Mouse (Mus musculus) thymus, adult 2 months (tissue): ENCODE data around the gene Ces3b. TPM values are rescaled to one million over a fixed set of nuclear protein-coding genes. Genes with fewer than 3 reads are reported as not detected.
"Not testable (repeated sequence)": the region's sequence is repeated elsewhere in the genome, so short reads cannot be mapped to it uniquely, and the experiment has no call there.

Experiments used
- DNase-seq: peaks from one replicate; pipeline ENCODE4 v3.0.0; 2021
- H3K27ac ChIP-seq: fragments of 200-500 bp; 2 replicates; pipeline ENCODE4 v1.5.1; 2012; ENCODE audit warnings: low read length, control low read depth; ENCODE audit not compliant: control insufficient read depth, insufficient read depth
- H3K27me3 ChIP-seq: fragments of 200-500 bp; 2 replicates; pipeline ENCODE4 v1.6.1; 2012; ENCODE audit warnings: mild to moderate bottlenecking, low read length, moderate library complexity, mixed read lengths; ENCODE audit not compliant: control insufficient read depth, insufficient read depth
- H3K36me3 ChIP-seq: fragments of 200-500 bp; 2 replicates; pipeline ENCODE4 v1.6.1; 2012; ENCODE audit warnings: mild to moderate bottlenecking, low read length, moderate library complexity; ENCODE audit not compliant: control insufficient read depth, insufficient read depth
- H3K4me1 ChIP-seq: fragments of 200-500 bp; replicated peaks from 2 replicates; pipeline ENCODE4 v1.6.1; 2012; ENCODE audit warnings: low read length; ENCODE audit not compliant: control insufficient read depth, insufficient read depth
- H3K4me3 ChIP-seq: fragments of 200-500 bp; 2 replicates; pipeline ENCODE4 v1.5.1; 2012; ENCODE audit warnings: mild to moderate bottlenecking, low read length, control low read depth, moderate library complexity; ENCODE audit not compliant: control insufficient read depth, insufficient read depth
- CTCF ChIP-seq: fragments of 200-500 bp; IDR thresholded peaks from 2 replicates; pipeline ENCODE4 v1.5.1; 2012; ENCODE audit warnings: mild to moderate bottlenecking, control low read depth, low read length, moderate library complexity, borderline replicate concordance; ENCODE audit not compliant: control insufficient read depth, poor library complexity, insufficient read depth; ENCODE audit errors: extremely low read depth
- POLR2A ChIP-seq: fragments of 200-500 bp; IDR thresholded peaks from 2 replicates; pipeline ENCODE4 v1.6.1; 2012; ENCODE audit warnings: mild to moderate bottlenecking, low read length, control low read depth, moderate library complexity; ENCODE audit not compliant: control insufficient read depth, poor library complexity, insufficient read depth; ENCODE audit errors: extremely low read depth
- WGBS: fragments of 180-500 bp; shearing (Covaris S2); methylation state at CpG from one replicate; pipeline ENCODE4 v1.1.7; 2018; 5-methylcytosine and 5-hydroxymethylcytosine counted together
- polyA plus RNA-seq: library from polyadenylated mRNA; depleted of rRNA; stranded (reverse); fragments of >200 nt; gene quantifications from 2 replicates; pipeline ENCODE4 v1.2.3, GENCODE M21; 2012

The Ces3b gene
- polyA plus RNA-seq, 1 experiment = 0.07 TPM

DNA sequence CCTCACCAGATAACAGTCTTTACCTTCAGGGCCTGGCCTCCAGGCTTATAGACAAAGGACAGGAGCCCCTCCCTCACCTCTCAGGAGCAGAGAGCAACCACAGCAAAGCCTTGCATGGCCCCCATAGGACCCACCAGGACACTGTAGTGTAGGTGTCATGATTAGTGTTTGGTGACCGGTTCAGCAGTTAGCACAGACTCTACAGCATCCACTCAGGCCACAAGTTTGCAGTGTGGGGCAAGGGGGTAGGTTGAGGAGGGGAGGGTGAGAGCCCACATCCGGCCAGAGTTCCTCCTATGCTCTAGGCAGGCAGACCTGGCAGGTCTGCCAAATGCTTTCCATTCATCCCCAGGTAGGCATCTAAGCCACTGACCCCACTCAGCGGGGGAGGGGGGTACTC lies 10.4 kb downstream of the Ces3b start:
- Histone ChIP-seq H3K4me1 (no peaks in the 10 kb centered on the region), H3K27me3 (no peaks in the 10 kb centered on the region), H3K27ac (no peak overlapping the region), H3K36me3 (no peaks in the 10 kb centered on the region), H3K4me3 (no peak overlapping the region)
- WGBS = 80% methylated on average over 3 of the region's 3 CpGs
- DNase-seq = no peak
- no peak for TF ChIP-seq CTCF
- no peak for TF ChIP-seq POLR2A

DNA sequence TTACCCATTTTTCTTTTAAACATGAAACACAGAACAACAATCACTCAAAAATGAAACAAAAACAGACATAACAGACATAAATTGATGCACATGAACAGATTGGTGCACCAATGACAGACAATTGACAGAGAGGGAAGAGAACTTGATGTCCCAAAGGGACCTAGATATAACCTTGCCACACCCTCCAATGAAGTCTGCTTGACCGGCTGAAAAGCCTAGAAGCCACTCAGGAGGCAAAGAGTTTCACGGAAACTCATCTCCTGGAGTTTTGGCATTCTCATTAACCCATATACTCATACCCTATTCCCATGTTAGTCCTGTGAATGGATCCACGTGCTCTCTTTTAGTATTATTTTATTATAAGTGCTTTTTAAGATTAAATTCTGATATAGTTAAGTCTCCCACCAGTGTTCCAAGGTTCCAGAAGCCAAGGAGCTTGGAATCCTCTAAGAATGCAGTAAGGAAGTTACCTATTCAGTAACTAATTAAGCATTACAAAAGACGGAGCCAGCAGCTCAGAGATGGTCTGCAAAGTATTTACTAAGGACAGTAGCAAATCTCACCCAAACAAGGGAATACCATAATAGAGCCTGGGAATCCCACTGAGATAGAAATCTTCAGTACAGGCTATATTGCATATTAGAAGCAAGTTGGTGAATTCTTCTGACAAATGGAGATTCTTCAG lies 18.7 kb downstream of the Ces3b start:
- H3K4me1 ChIP-seq, H3K4me3 ChIP-seq, H3K27ac ChIP-seq, H3K27me3 ChIP-seq, DNase-seq, H3K36me3 ChIP-seq: not testable (repeated sequence)
- 83% methylated on average over 4 of the region's 4 CpGs for WGBS

DNA sequence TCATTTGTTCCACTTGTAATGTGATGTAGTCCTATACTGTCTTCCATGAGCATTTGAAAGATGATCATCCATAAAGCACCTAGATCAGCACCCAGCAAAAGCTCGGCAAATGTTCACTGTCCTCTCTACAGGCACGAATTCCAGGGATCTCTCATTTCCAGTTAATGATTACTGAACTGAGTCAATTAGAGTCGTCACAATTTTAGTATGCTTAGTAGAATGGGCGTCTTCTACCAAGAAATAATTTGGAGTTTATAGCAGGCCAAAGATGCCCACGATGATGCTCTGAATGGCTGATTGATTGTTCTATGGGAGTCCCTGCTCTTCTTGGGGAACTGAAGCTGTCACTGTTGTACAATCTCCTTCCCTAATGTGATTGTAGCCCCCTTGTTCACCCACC lies 20.1 kb downstream of the Ces3b start:
- not testable (repeated sequence) for DNase-seq, H3K36me3 ChIP-seq, H3K4me3 ChIP-seq, H3K4me1 ChIP-seq, H3K27me3 ChIP-seq, H3K27ac ChIP-seq
- WGBS = 91% methylated on average over 5 of the region's 5 CpGs

- Histone ChIP-seq H3K27me3 (no peaks in the 10 kb centered on the region), H3K27ac (no peak overlapping the region), H3K4me3 (no peak overlapping the region), H3K4me1 (no peaks in the 10 kb centered on the region), H3K36me3 (no peaks in the 10 kb centered on the region)
- WGBS = 90% methylated on average over 3 of the region's 3 CpGs
- TF ChIP-seq POLR2A (no peak), CTCF (no peak)
- no peak for DNase-seq
These were observed 20.7 kb downstream of the Ces3b start for GRCm38 (mm10) chr8:105104220-105104619.

DNA sequence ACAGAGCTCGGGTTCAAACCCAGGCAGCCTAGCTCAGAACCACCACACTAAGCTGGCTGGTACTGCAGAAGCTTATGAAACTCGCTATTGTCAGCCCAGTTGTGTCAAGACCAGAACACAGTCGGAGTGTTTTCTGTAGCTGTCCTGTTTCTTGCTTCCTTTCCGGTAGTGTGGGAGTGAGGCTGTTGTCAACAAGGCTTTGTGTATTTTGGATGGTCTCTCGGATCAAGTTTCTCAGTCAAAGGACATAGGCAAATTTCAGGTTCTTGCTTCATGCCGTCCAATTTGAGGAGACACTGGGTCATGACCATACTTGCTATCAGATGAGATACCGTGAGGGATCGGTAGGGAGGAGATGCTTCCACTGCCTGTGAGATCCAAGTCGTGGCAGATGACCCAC lies 46.3 kb downstream of the Ces3b start:
- WGBS = 88% methylated on average over 9 of the region's 9 CpGs
- H3K27me3 ChIP-seq = no peaks in the 10 kb centered on the region
- no peak for TF ChIP-seq POLR2A
- TF ChIP-seq CTCF = no peak

DNA sequence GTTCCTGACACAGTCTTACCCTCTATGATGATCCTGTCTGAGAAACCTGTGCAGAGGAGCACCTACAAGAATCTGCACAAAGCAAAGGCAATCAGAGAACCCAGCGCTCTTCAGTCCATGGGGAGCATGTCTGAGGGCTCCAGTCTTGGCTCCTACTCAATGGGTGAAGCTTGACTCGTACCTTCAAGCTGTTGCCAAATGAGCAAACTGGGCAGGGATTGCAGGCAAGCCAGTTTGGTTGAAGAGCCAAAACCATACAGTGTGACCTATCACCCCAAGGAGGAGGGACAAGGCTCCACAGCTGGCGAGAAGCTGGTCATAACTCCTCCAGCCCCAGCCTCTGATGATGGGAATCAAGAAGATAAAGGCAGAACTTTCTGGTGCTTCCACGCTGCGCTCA lies 48.0 kb downstream of the Ces3b start, which contains the start of gene Ces4a:
Ces4a (plus strand) TSS at position 292 of the 400 bp plus-strand sequence.
- no peaks in the 10 kb centered on the region for H3K27me3 ChIP-seq
- 87% methylated on average over 5 of the region's 5 CpGs for WGBS
- TF ChIP-seq POLR2A = no peak
- no peak for TF ChIP-seq CTCF
- no peak for DNase-seq
- no peak within 1 kb of the TSS for H3K27ac ChIP-seq
- H3K4me3 ChIP-seq = no peak within 1 kb of the TSS
- H3K36me3 ChIP-seq = no peaks in the 10 kb centered on the region
- H3K4me1 ChIP-seq = no peaks in the 10 kb centered on the region

More for the DNA sequence above, 46.3 kb downstream of the Ces3b start:
- no peak for DNase-seq
- Histone ChIP-seq H3K36me3 (no peaks in the 10 kb centered on the region), H3K4me1 (no peaks in the 10 kb centered on the region), H3K27ac (no peak overlapping the region), H3K4me3 (no peak overlapping the region)

DNA sequence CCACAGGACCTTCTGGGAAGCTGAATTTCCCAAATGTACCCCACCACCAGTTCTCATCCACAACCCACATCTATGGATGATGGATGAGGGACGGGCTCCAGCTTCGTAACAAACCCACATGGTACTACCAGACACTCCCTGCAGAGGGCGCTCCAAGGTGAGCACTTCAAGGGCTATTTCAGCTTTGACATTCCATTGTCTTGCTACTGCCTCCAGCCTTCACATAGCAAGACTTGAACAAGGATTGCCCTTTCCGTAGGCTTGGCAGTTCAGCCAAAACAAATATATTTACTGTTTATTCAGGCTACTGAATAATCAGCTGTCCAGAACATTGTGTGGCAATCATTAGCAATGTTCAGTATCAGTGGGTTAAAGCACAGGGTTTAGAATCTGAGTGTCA lies 54.9 kb downstream of the Ces3b start:
- H3K27me3 ChIP-seq = no peaks in the 10 kb centered on the region
- peak; percentile 71 for DNase-seq
- no peaks in the 10 kb centered on the region for H3K36me3 ChIP-seq
- no peak overlapping the region for H3K4me3 ChIP-seq
- peak; percentile 40; the same call in 1 of the 2 replicates for TF ChIP-seq CTCF
- no peak for TF ChIP-seq POLR2A
- H3K27ac ChIP-seq = no peak overlapping the region
- 20% methylated on average over 4 of the region's 4 CpGs for WGBS
- H3K4me1 ChIP-seq = no peaks in the 10 kb centered on the region; the same call in 1 of the 2 replicates
